Mouse (Mus musculus): ENCODE data around the gene Gm11568. TPM values are rescaled to one million over a fixed set of nuclear protein-coding genes. Genes with fewer than 3 reads are reported as not detected.
"Not testable (repeated sequence)": the region's sequence is repeated elsewhere in the genome, so short reads cannot be mapped to it uniquely, and the experiment has no call there.

Gene Gm11568
- polyA plus RNA-seq, 1 experiment from 2014 or later, result not detected

DNA sequence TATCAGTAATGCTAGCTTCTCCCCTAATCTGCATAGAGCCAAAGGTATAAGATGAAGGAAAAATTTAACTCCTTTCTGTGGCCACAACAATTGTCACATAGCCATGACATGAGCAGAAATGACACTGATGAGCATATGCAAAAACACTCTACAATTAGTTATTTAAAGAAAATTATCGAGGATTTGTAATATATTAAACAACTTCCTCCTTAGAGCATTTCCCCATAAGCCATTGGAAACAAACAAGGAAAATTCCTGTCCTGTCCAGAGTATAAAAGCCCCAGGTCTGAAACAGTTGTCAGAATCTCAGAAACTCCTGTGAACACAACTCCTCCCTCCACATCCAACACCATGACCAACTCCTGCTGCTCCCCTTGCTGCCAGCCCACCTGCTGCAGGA lies 6.5 kb downstream of the Gm11568 start, which contains the start of gene Gm11559:
Gene Gm11559 (plus strand): TSS at position 301 of the 400 bp plus-strand sequence.
- not testable (repeated sequence) for DNase-seq (ENCODE audit: low spot score, missing footprints); H3K9ac ChIP-seq (ENCODE audit: low read length); ATAC-seq (ENCODE audit: low FRiP score); H3K4me2 ChIP-seq; H3K36me3 ChIP-seq (ENCODE audit: control insufficient read depth, insufficient read depth, low read length); H3K27me3 ChIP-seq (ENCODE audit: control insufficient read depth, insufficient read depth, low read length); H3K27ac ChIP-seq (ENCODE audit: low read depth, low read length); H3K4me1 ChIP-seq (ENCODE audit: control insufficient read depth, insufficient read depth, low read length); H3K9me3 ChIP-seq (ENCODE audit: control insufficient read depth, low read length); H3K4me3 ChIP-seq (ENCODE audit: low read depth, low read length)
- WGBS, result 73% methylated on average over 1 of the region's 1 CpGs

DNA sequence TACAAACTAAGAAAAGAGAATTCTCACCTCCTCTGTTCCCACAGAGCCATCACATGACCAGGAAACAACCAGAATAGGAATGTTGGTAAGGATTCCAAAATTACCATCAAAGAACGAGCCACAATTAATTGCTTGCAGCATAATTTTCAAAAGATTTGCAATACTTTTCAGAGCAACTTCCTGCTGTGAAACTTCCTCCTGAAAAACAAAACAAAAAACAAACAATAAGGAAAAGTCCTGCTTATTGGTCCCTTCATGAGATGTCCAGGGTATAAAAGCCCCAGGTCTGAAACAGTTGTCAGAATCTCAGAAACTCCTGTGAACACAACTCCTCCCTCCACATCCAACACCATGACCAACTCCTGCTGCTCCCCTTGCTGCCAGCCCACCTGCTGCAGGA lies 15.4 kb downstream of the Gm11568 start, which contains the start of gene Krtap9-1:
Gene Krtap9-1 (plus strand): TSS at position 301 of the 400 bp plus-strand sequence.
- not testable (repeated sequence) for H3K9ac ChIP-seq (ENCODE audit: low read length); H3K27ac ChIP-seq (ENCODE audit: low read depth, low read length); H3K4me3 ChIP-seq (ENCODE audit: low read depth, low read length); ATAC-seq (ENCODE audit: low FRiP score); H3K36me3 ChIP-seq (ENCODE audit: control insufficient read depth, insufficient read depth, low read length); DNase-seq (ENCODE audit: low spot score, missing footprints); H3K4me1 ChIP-seq (ENCODE audit: control insufficient read depth, insufficient read depth, low read length); H3K4me2 ChIP-seq; H3K27me3 ChIP-seq (ENCODE audit: control insufficient read depth, insufficient read depth, low read length); H3K9me3 ChIP-seq (ENCODE audit: control insufficient read depth, low read length)
- 85% methylated on average over 1 of the region's 1 CpGs for WGBS

DNA sequence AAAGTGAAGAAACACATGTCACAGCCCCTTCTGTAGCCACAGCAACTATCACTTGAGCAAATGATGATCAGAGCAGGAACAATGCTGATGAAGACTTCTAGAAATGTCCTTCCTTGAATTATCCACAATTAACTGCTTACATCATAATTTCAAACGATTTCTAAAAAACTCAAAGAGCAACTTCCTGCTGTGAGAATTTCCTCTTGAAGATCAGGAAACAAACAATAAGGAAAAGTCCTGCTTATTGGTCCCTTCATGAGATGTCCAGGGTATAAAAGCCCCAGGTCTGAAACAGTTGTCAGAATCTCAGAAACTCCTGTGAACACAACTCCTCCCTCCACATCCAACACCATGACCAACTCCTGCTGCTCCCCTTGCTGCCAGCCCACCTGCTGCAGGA lies 21.2 kb downstream of the Gm11568 start, which contains the start of gene Gm11567:
Gene Gm11567 (plus strand): TSS at position 301 of the 400 bp plus-strand sequence.
- WGBS, result 56% methylated on average over 1 of the region's 1 CpGs
- not testable (repeated sequence) for H3K4me1 ChIP-seq (ENCODE audit: control insufficient read depth, insufficient read depth, low read length); H3K9me3 ChIP-seq (ENCODE audit: control insufficient read depth, low read length); H3K4me3 ChIP-seq (ENCODE audit: low read depth, low read length); ATAC-seq (ENCODE audit: low FRiP score); H3K9ac ChIP-seq (ENCODE audit: low read length); H3K4me2 ChIP-seq; H3K27me3 ChIP-seq (ENCODE audit: control insufficient read depth, insufficient read depth, low read length); DNase-seq (ENCODE audit: low spot score, missing footprints); H3K27ac ChIP-seq (ENCODE audit: low read depth, low read length); H3K36me3 ChIP-seq (ENCODE audit: control insufficient read depth, insufficient read depth, low read length)

DNA sequence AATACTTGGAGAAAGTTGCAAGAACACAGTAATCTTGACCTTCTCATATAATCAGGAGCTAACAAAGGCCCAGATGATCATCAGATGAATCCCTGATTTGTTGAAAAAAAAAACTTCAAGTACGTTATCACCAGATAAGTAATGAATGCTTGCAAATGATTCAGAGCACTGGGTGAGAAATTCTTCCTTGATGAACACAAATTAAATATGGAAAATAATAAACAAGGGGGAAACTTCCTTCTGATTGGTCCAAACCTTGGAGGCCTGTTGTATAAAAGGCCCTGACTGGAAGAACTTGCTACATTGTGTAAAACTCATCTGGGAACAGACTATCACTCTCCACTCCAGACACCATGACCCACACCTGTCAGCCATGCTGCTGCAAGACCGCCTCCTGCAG lies 49.9 kb downstream of the Gm11568 start, which contains the start of gene Krtap31-1:
Gene Krtap31-1 (plus strand): TSS at position 301 of the 400 bp plus-strand sequence.
- Histone ChIP-seq H3K9me3 (ENCODE audit: control insufficient read depth, low read length) (no peaks in the 10 kb centered on the region), H3K9ac (ENCODE audit: low read length) (no peak within 1 kb of the TSS), H3K4me2 (no peak within 1 kb of the TSS), H3K4me3 (ENCODE audit: low read depth, low read length) (no peak within 1 kb of the TSS), H3K27me3 (ENCODE audit: control insufficient read depth, insufficient read depth, low read length) (no peaks in the 10 kb centered on the region), H3K4me1 (ENCODE audit: control insufficient read depth, insufficient read depth, low read length) (no peaks in the 10 kb centered on the region), H3K36me3 (ENCODE audit: control insufficient read depth, insufficient read depth, low read length) (no peaks in the 10 kb centered on the region), H3K27ac (ENCODE audit: low read depth, low read length) (no peak within 1 kb of the TSS)
- ATAC-seq (ENCODE audit: low FRiP score), result no peak
- 80% methylated on average over 2 of the region's 2 CpGs for WGBS
- no peak for DNase-seq (ENCODE audit: low spot score, missing footprints)

Other genes starting within 250 kb of the Gm11568 start
- gene Gm11937, start 247.7 kb upstream of the Gm11568 start, polyA plus RNA-seq (2014; fragmentation: Nextera tagmentation; extraction: Ambion mirVana), result not detected in 2 replicates
- not detected in 2 replicates for gene Krtap2-4, start 243.1 kb upstream of the Gm11568 start, polyA plus RNA-seq (2014; fragmentation: Nextera tagmentation; extraction: Ambion mirVana)
- not detected in 2 replicates for gene Gm11562, start 237.5 kb upstream of the Gm11568 start, polyA plus RNA-seq (2014; fragmentation: Nextera tagmentation; extraction: Ambion mirVana)
- gene Krtap4-1, start 229.7 kb upstream of the Gm11568 start, polyA plus RNA-seq (2014; fragmentation: Nextera tagmentation; extraction: Ambion mirVana), result not detected in 2 replicates
- gene Krtap4-2, start 222.8 kb upstream of the Gm11568 start, polyA plus RNA-seq (2014; fragmentation: Nextera tagmentation; extraction: Ambion mirVana), result not detected in 2 replicates
- not detected in 2 replicates for gene Krtap4-7, start 213.8 kb upstream of the Gm11568 start, polyA plus RNA-seq (2014; fragmentation: Nextera tagmentation; extraction: Ambion mirVana)
- gene Gm11555, start 207.7 kb upstream of the Gm11568 start, polyA plus RNA-seq (2014; fragmentation: Nextera tagmentation; extraction: Ambion mirVana), result not detected in 2 replicates
- not detected in 2 replicates for gene Gm11563, start 199.0 kb upstream of the Gm11568 start, polyA plus RNA-seq (2014; fragmentation: Nextera tagmentation; extraction: Ambion mirVana)
- gene Krtap4-6, start 192.0 kb upstream of the Gm11568 start, polyA plus RNA-seq (2014; fragmentation: Nextera tagmentation; extraction: Ambion mirVana), result not detected in 2 replicates
- gene Gm14190, start 167.2 kb upstream of the Gm11568 start, polyA plus RNA-seq (2014; fragmentation: Nextera tagmentation; extraction: Ambion mirVana), result not detected in 2 replicates
- not detected in 2 replicates for gene Gm14180, start 123.6 kb upstream of the Gm11568 start, polyA plus RNA-seq (2014; fragmentation: Nextera tagmentation; extraction: Ambion mirVana)
- not detected in 2 replicates for gene Gm11595, start 85.0 kb upstream of the Gm11568 start, polyA plus RNA-seq (2014; fragmentation: Nextera tagmentation; extraction: Ambion mirVana)
- not detected in 2 replicates for gene Krtap4-8, start 77.2 kb upstream of the Gm11568 start, polyA plus RNA-seq (2014; fragmentation: Nextera tagmentation; extraction: Ambion mirVana)
- not detected in 2 replicates for gene Krtap4-9, start 72.7 kb upstream of the Gm11568 start, polyA plus RNA-seq (2014; fragmentation: Nextera tagmentation; extraction: Ambion mirVana)
- not detected in 2 replicates for gene Gm11596, start 64.5 kb upstream of the Gm11568 start, polyA plus RNA-seq (2014; fragmentation: Nextera tagmentation; extraction: Ambion mirVana)
- not detected in 2 replicates for gene Gm11569, start 59.0 kb upstream of the Gm11568 start, polyA plus RNA-seq (2014; fragmentation: Nextera tagmentation; extraction: Ambion mirVana)
- not detected in 2 replicates for gene Gm11554, start 53.5 kb upstream of the Gm11568 start, polyA plus RNA-seq (2014; fragmentation: Nextera tagmentation; extraction: Ambion mirVana)
- not detected in 2 replicates for gene Krtap4-13, start 48.0 kb upstream of the Gm11568 start, polyA plus RNA-seq (2014; fragmentation: Nextera tagmentation; extraction: Ambion mirVana)
- gene Gm11564, start 42.3 kb upstream of the Gm11568 start, polyA plus RNA-seq (2014; fragmentation: Nextera tagmentation; extraction: Ambion mirVana), result not detected in 2 replicates
- gene 2300003K06Rik, start 19.9 kb upstream of the Gm11568 start, polyA plus RNA-seq (2014; fragmentation: Nextera tagmentation; extraction: Ambion mirVana), result not detected in 2 replicates
- not detected in 2 replicates for gene Krtap4-16, start 6.3 kb upstream of the Gm11568 start, polyA plus RNA-seq (2014; fragmentation: Nextera tagmentation; extraction: Ambion mirVana)
- not detected in 2 replicates for gene Gm11559, start 6.6 kb downstream of the Gm11568 start, polyA plus RNA-seq (2014; fragmentation: Nextera tagmentation; extraction: Ambion mirVana)
- gene Krtap9-1, start 15.5 kb downstream of the Gm11568 start, polyA plus RNA-seq (2014; fragmentation: Nextera tagmentation; extraction: Ambion mirVana), result not detected in 2 replicates
- gene Gm11567, start 21.3 kb downstream of the Gm11568 start, polyA plus RNA-seq (2014; fragmentation: Nextera tagmentation; extraction: Ambion mirVana), result not detected in 2 replicates
- not detected in 2 replicates for gene Krtap31-1, start 50.0 kb downstream of the Gm11568 start, polyA plus RNA-seq (2014; fragmentation: Nextera tagmentation; extraction: Ambion mirVana)
- gene Gm11565, start 56.8 kb downstream of the Gm11568 start, polyA plus RNA-seq (2014; fragmentation: Nextera tagmentation; extraction: Ambion mirVana), result not detected in 2 replicates
- gene Krtap31-2, start 78.4 kb downstream of the Gm11568 start, polyA plus RNA-seq (2014; fragmentation: Nextera tagmentation; extraction: Ambion mirVana), result not detected in 2 replicates
- gene Krtap9-5, start 90.6 kb downstream of the Gm11568 start, polyA plus RNA-seq (2014; fragmentation: Nextera tagmentation; extraction: Ambion mirVana), result not detected in 2 replicates
- gene Krtap29-1, start 121.1 kb downstream of the Gm11568 start, polyA plus RNA-seq (2014; fragmentation: Nextera tagmentation; extraction: Ambion mirVana), result not detected in 2 replicates
- not detected in 2 replicates for gene Krtap16-1, start 128.7 kb downstream of the Gm11568 start, polyA plus RNA-seq (2014; fragmentation: Nextera tagmentation; extraction: Ambion mirVana)
- gene Krtap17-1, start 136.1 kb downstream of the Gm11568 start, polyA plus RNA-seq (2014; fragmentation: Nextera tagmentation; extraction: Ambion mirVana), result not detected in 2 replicates
- gene Krt33a, start 158.3 kb downstream of the Gm11568 start, polyA plus RNA-seq (2014; fragmentation: Nextera tagmentation; extraction: Ambion mirVana), result not detected in 2 replicates
- gene Krt33b, start 172.0 kb downstream of the Gm11568 start, polyA plus RNA-seq (2014; fragmentation: Nextera tagmentation; extraction: Ambion mirVana), result not detected in 2 replicates
- not detected in 2 replicates for gene Krt34, start 183.6 kb downstream of the Gm11568 start, polyA plus RNA-seq (2014; fragmentation: Nextera tagmentation; extraction: Ambion mirVana)
- not detected in 2 replicates for gene Krt31, start 192.6 kb downstream of the Gm11568 start, polyA plus RNA-seq (2014; fragmentation: Nextera tagmentation; extraction: Ambion mirVana)
- not detected in 2 replicates for gene Krt32, start 230.3 kb downstream of the Gm11568 start, polyA plus RNA-seq (2014; fragmentation: Nextera tagmentation; extraction: Ambion mirVana)
- gene Krt35, start 238.3 kb downstream of the Gm11568 start, polyA plus RNA-seq (2014; fragmentation: Nextera tagmentation; extraction: Ambion mirVana), result not detected in 2 replicates
- gene Krt36, start 247.7 kb downstream of the Gm11568 start, polyA plus RNA-seq (2014; fragmentation: Nextera tagmentation; extraction: Ambion mirVana), result not detected in 2 replicates